8 mouse cellular contexts compared by ENCODE assay signal in the genomic region with DNA sequence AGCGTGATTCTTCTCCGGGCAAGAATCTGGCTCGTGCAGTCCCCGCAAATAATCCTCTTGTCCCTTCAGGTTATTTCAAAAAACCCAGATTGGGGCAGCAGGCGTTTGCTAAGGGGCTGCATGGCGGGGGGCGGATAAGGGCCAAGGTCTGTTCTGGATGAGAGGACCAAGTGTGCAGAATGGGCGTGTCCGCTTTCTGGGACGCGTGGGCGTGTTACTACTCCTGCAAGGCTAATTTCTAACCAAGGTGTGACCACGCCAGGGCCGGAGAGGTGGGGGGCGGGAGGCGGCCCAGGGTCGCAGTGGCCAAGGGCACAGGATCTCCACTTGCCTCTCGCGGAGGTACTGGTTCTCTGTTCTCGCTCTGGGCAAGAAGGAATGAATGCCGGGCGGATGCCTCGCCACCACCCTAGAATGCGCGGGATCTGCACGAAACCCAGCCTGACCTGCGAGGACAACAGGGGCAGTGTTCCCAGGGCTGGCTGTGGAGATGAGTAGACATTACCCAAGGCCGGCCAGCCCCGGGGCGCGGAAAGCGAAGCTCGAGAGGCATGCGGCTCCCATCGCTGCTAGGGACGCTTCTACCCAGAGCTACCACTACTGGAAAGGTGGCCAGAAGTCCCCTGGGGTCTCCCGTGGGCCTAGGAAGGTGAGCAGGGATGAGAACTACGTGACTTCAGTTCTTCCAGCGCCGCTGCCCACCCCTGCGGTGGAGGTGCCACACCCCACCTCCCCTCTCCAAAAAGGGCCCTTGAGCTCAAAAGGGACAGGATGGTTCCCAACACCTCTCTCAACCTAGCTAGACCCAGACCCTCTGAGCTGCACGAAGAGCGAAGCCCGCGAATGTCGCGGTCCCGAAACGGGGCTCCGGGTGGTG. TPM values are rescaled to one million over a fixed set of nuclear protein-coding genes. Genes with fewer than 3 reads are reported as not detected.
DNase-seq lines count a peak whose midpoint lies in the region; ATAC-seq and TF ChIP-seq lines count a peak whose summit lies in the region.

No protein-coding gene starts in this region.

- peak overlapping the region; percentile 100 for H3K4me2 ChIP-seq in limb, embryonic 14.5 days (replicated peaks; ENCODE audit: low read depth, low read length, severe bottlenecking)

- peak overlapping the region; percentile 75 for H3K4me3 ChIP-seq in gastrocnemius, adult 2 months
- peak overlapping the region; percentile 77; the same call in 1 of the 2 replicates for H3K4me3 ChIP-seq in thymus, adult 2 months (ENCODE audit: control insufficient read depth, insufficient read depth, low read length)
- peak overlapping the region; percentile 59 for H3K4me3 ChIP-seq in limb, embryonic 14.5 days (replicated peaks; ENCODE audit: low read length)

- H3K9ac ChIP-seq in limb, embryonic 14.5 days (ENCODE audit: low read depth, low read length, severe bottlenecking): peak overlapping the region; percentile 69

- 15% methylated on average over 50 of the region's 50 CpGs for WGBS in thymus, adult 2 months
- 5% methylated on average over 50 of the region's 50 CpGs for WGBS in limb, embryonic 14.5 days

- peak; percentile 25 for DNase-seq in gastrocnemius, adult 2 months
- no peak for DNase-seq in gastrocnemius, adult 8-10 months (ENCODE audit: low spot score in 2 of 2)
- no peak for DNase-seq in thymus, adult 2 months
- no peak for DNase-seq in thymus, adult 18-20 months
- no peak for DNase-seq in limb, embryonic 14.5 days (ENCODE audit: low spot score)
- DNase-seq in thymus, postnatal 0 days (ENCODE audit: low spot score): peak; percentile 13
- no peak for DNase-seq in frontal cortex, postnatal 25 days (ENCODE audit: low spot score in 2 of 2)
- no peak for DNase-seq in spleen, adult 18-20 months

- TF ChIP-seq POLR2A in thymus, adult 2 months (IDR thresholded peaks at IDR 0.05; ENCODE audit: control insufficient read depth, extremely low read depth, insufficient read depth, low read length, poor library complexity): no peak
- no peak for TF ChIP-seq POLR2A in limb, embryonic 14.5 days (IDR thresholded peaks at IDR 0.05; ENCODE audit: borderline replicate concordance, extremely low read depth, insufficient read depth, insufficient read length)

- intact Hi-C loops in gastrocnemius, adult 2 months (cut with DNase I): loop anchor here (2.0 to 5.0 kb wide), 3 partner anchors 66 to 155 kb away; a partner anchor contains a TSS

- H3K36me3 ChIP-seq in thymus, adult 2 months (ENCODE audit: control insufficient read depth, insufficient read depth, low read length): no peaks in the 10 kb centered on the region
- H3K36me3 ChIP-seq in limb, embryonic 14.5 days (ENCODE audit: control insufficient read depth, insufficient read depth, low read length): no peaks in the 10 kb centered on the region

- peak overlapping the region; percentile 83 for H3K27ac ChIP-seq in gastrocnemius, adult 2 months
- no peak overlapping the region for H3K27ac ChIP-seq in thymus, adult 2 months (ENCODE audit: control insufficient read depth, insufficient read depth, low read length)
- no peak overlapping the region for H3K27ac ChIP-seq in limb, embryonic 14.5 days (replicated peaks; ENCODE audit: low read depth, low read length)

- peaks cover 15% of the 10 kb centered on the region for H3K4me1 ChIP-seq in thymus, adult 2 months (replicated peaks; ENCODE audit: control insufficient read depth, insufficient read depth, low read length)
- H3K4me1 ChIP-seq in limb, embryonic 14.5 days (ENCODE audit: control insufficient read depth, insufficient read depth, low read length): peaks cover 6% of the 10 kb centered on the region; the same call in 1 of the 2 replicates

- TF ChIP-seq CTCF in gastrocnemius, adult 2 months (IDR thresholded peaks at IDR 0.05): no peak
- no peak for TF ChIP-seq CTCF in thymus, adult 2 months (IDR thresholded peaks at IDR 0.05; ENCODE audit: borderline replicate concordance, control insufficient read depth, extremely low read depth, insufficient read depth, low read length, poor library complexity)

- no peak for ATAC-seq in limb, embryonic 14.5 days (ENCODE audit: low FRiP score, low read depth)

- H3K27me3 ChIP-seq in thymus, adult 2 months (ENCODE audit: control insufficient read depth, insufficient read depth, low read length): peaks cover 8% of the 10 kb centered on the region; the same call in 1 of the 2 replicates
- H3K27me3 ChIP-seq in limb, embryonic 14.5 days (ENCODE audit: control insufficient read depth, insufficient read depth, low read length): peaks cover 42% of the 10 kb centered on the region

- H3K9me3 ChIP-seq in limb, embryonic 14.5 days (ENCODE audit: control insufficient read depth, low read length): no peaks in the 10 kb centered on the region

RNA-seq across cellular contexts. Expression of a gene that starts 10.3 kb away (rescaled TPM):
- total RNA-seq in gastrocnemius, adult 2 months (2021): 1 to 10 TPM; 1.8 to 2.8 TPM
- total RNA-seq in gastrocnemius, adult 8-10 months (2022): 1 to 10 TPM; 1.1 to 1.8 (median 1.4) TPM
- polyA plus RNA-seq in thymus, adult 2 months (2012; rRNA removed): 3.5 and 4.6 TPM in 2 replicates
- 1.5 and 2.7 TPM in 2 replicates for polyA plus RNA-seq in limb, embryonic 14.5 days (2012; rRNA removed)
- polyA plus RNA-seq in limb, embryonic 14.5 days (2014; fragmentation: Nextera tagmentation; extraction: Ambion mirVana): 0.73 and 2.2 TPM in 2 replicates
- polyA plus RNA-seq in thymus, postnatal 0 days (2015; fragmentation: Nextera tagmentation; extraction: Ambion mirVana): 2.7 and 3.1 TPM in 2 replicates

Comparison
In these comparisons a context has a peak if more than half of its experiments do, and no peak if none do; other contexts are left out.
1. DNase-seq: peak in gastrocnemius, adult 2 months (single experiment) and thymus, postnatal 0 days (single experiment); none in gastrocnemius, adult 8-10 months (0 of 2), thymus, adult 2 months (single experiment), thymus, adult 18-20 months (0 of 2), limb, embryonic 14.5 days (single experiment), frontal cortex, postnatal 25 days (0 of 2) and spleen, adult 18-20 months (0 of 2).
2. Peak in every context shown above with its lines, with median percentiles within 50 percentile points of each other: H3K4me3 ChIP-seq.